Mouse (Mus musculus) ES-Bruce4 (cell line): ENCODE results near the gene Srpk1. TPM values are rescaled to one million over a fixed set of nuclear protein-coding genes. Genes with fewer than 3 reads are reported as not detected.
"Not testable (repeated sequence)": the region's sequence is repeated elsewhere in the genome, so short reads cannot be mapped to it uniquely, and the experiment has no call there.

Experiments
- H3K27ac ChIP-seq: 2 replicates; pipeline ENCODE4 v1.5.1; 2012; ENCODE audit warnings: low read length, inconsistent platforms; ENCODE audit not compliant: insufficient read depth
- H3K27me3 ChIP-seq: 2 replicates; pipeline ENCODE4 v1.6.1; 2012; ENCODE audit warnings: mild to moderate bottlenecking, low read length, inconsistent platforms; ENCODE audit not compliant: control insufficient read depth, poor library complexity, insufficient read depth, severe bottlenecking
- H3K36me3 ChIP-seq: 2 replicates; pipeline ENCODE4 v1.6.1; 2012; ENCODE audit warnings: inconsistent platforms, mild to moderate bottlenecking, low read length, moderate library complexity; ENCODE audit not compliant: control insufficient read depth, poor library complexity, insufficient read depth, severe bottlenecking
- H3K4me1 ChIP-seq: one replicate; pipeline ENCODE4 v1.8.1; 2011; ENCODE audit warnings: low read length; ENCODE audit not compliant: control insufficient read depth, insufficient read depth
- H3K4me3 ChIP-seq: 2 replicates; pipeline ENCODE4 v1.5.1; 2011; ENCODE audit warnings: low read depth, mild to moderate bottlenecking, low read length
- H3K9ac ChIP-seq: 2 replicates; pipeline ENCODE4 v1.6.1; 2012; ENCODE audit warnings: low read depth, mild to moderate bottlenecking, inconsistent platforms; ENCODE audit not compliant: poor library complexity, severe bottlenecking
- H3K9me3 ChIP-seq: replicated peaks from 2 replicates; pipeline ENCODE4 v1.6.1; 2012; ENCODE audit warnings: mild to moderate bottlenecking, low read length, inconsistent platforms; ENCODE audit not compliant: control insufficient read depth, poor library complexity, insufficient read depth, severe bottlenecking
- CTCF ChIP-seq: IDR thresholded peaks from one replicate; pipeline ENCODE4 v1.8.1; 2011; ENCODE audit warnings: low read depth, low read length
- EP300 ChIP-seq: IDR thresholded peaks from 2 replicates; pipeline ENCODE4 v1.6.1; 2011; ENCODE audit warnings: low read depth, low read length; ENCODE audit not compliant: insufficient read depth
- POLR2A ChIP-seq: IDR thresholded peaks from one replicate; pipeline ENCODE4 v1.8.1; 2011; ENCODE audit warnings: low read length; ENCODE audit not compliant: insufficient read depth
- polyA plus RNA-seq: library from polyadenylated mRNA; stranded (reverse); fragments of >200 nt; gene quantifications from 2 replicates; pipeline ENCODE4 v1.2.4, GENCODE M21; 2011; ENCODE audit warnings: low read depth; ENCODE audit not compliant: missing spikeins, insufficient read depth, insufficient read length

Srpk1 gene
- polyA plus RNA-seq, 1 experiment, result 244 TPM

- H3K4me1 ChIP-seq, result peaks cover 6% of the 10 kb centered on the region
- no peaks in the 10 kb centered on the region for H3K9me3 ChIP-seq
- no peak overlapping the region for H3K9ac ChIP-seq
- H3K27ac ChIP-seq, result no peak overlapping the region
- no peak overlapping the region for H3K4me3 ChIP-seq
- TF ChIP-seq POLR2A (no peak), EP300 (no peak), CTCF (no peak)
- no peaks in the 10 kb centered on the region for H3K36me3 ChIP-seq
- H3K27me3 ChIP-seq, result no peaks in the 10 kb centered on the region
These were observed 64.7 kb downstream of the Srpk1 start for GRCm38 (mm10) chr17:28557772-28558171.

- no peaks in the 10 kb centered on the region for H3K36me3 ChIP-seq
- no peak overlapping the region for H3K27ac ChIP-seq
- H3K9me3 ChIP-seq, result no peaks in the 10 kb centered on the region
- H3K27me3 ChIP-seq, result no peaks in the 10 kb centered on the region
- H3K9ac ChIP-seq, result no peak overlapping the region
- peaks cover 6% of the 10 kb centered on the region for H3K4me1 ChIP-seq
- no peak for TF ChIP-seq CTCF
- no peak for TF ChIP-seq POLR2A
- no peak for TF ChIP-seq EP300
- H3K4me3 ChIP-seq, result no peak overlapping the region
These were observed 65.7 kb downstream of the Srpk1 start for GRCm38 (mm10) chr17:28556635-28557396.

GRCm38 (mm10) chr17:28554021-28554420, 68.5 kb downstream of the Srpk1 start:
- H3K9me3 ChIP-seq, H3K27ac ChIP-seq, H3K4me3 ChIP-seq, H3K9ac ChIP-seq, H3K27me3 ChIP-seq, H3K36me3 ChIP-seq, H3K4me1 ChIP-seq: not testable (repeated sequence)
- TF ChIP-seq EP300, result 0 out of 2 replicates have a peak, but pooled peaks have one; percentile 28

DNA sequence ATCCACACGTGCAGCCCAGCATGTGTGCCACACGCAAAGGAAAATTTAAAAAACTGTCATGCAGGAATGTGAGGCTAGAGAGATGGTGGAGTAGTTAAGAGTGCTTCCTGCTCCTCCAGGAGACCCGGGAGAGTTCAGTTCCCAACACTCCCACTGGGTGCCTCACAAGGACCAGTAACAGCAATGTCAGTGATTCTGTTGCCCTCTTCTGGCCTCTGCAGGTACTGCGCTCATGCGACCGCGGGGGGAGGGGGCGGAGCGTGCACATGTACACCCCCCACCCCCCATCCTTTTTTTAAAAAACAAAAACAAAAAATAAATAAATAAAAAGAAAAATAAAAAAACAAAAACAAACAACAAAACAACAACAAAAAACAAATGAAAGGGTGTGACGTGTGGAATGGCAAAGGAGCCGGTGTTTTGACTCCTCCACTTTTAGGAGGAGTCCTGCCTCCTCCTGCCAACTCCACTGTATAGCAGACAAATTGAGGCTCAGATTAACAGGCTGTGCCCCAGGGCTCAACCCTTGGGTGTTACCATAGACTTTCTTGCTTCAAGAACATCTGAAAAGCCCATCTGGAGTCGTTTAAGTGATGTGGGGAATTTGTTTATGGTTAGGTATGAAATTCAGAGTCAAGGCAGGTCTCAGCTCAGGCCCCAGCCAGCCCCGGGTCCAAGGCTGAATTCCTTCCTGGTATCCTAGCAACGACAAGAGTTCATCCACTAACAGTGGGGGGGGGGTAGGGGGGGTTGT, 69.3 kb downstream of the Srpk1 start:
- TF ChIP-seq CTCF (peak; percentile 99), POLR2A (no peak), EP300 (0 out of 2 replicates have a peak, but pooled peaks have one; percentile 19)
- Histone ChIP-seq H3K4me3 (no peak overlapping the region), H3K36me3 (no peaks in the 10 kb centered on the region), H3K27me3 (no peaks in the 10 kb centered on the region), H3K9me3 (no peaks in the 10 kb centered on the region), H3K4me1 (peaks cover 8% of the 10 kb centered on the region), H3K9ac (no peak overlapping the region), H3K27ac (no peak overlapping the region)

GRCm38 (mm10) chr17:28549111-28549510, 73.4 kb downstream of the Srpk1 start, which contains the start of gene Clpsl2:
Clpsl2 (plus strand) TSS chr17:28549411.
- H3K36me3 ChIP-seq, result no peaks in the 10 kb centered on the region
- peaks cover 4% of the 10 kb centered on the region for H3K4me1 ChIP-seq
- no peak within 1 kb of the TSS for H3K27ac ChIP-seq
- peak within 1 kb of the TSS; percentile 7; the same call in 1 of the 2 replicates for H3K9ac ChIP-seq
- peak within 1 kb of the TSS; percentile 2; the same call in 1 of the 2 replicates for H3K4me3 ChIP-seq
- no peak for TF ChIP-seq EP300
- TF ChIP-seq CTCF, result no peak
- no peak for TF ChIP-seq POLR2A
- no peaks in the 10 kb centered on the region for H3K9me3 ChIP-seq
- no peaks in the 10 kb centered on the region for H3K27me3 ChIP-seq

DNA sequence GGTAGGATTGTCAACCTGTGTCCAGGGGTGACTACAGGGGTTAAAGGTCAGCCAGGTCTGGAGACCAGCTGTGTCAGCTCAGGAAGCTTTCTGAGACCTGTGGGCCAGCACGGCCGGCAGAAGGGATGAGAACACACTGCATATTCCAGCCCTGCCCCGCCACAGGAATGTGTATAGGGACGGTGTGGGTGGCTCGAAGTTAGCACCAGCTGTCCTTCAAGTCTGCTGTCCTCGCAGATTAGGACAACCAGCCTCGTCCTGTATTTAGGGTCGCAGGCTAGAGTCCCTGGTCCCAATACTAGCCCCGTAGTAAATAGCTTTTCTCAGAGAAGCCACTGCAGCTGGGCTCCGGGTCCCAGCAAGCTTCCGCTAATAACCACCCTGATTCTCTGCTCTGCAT, 74.0 kb downstream of the Srpk1 start:
- Histone ChIP-seq H3K9me3 (no peaks in the 10 kb centered on the region), H3K36me3 (no peaks in the 10 kb centered on the region), H3K27ac (no peak overlapping the region), H3K4me3 (no peak overlapping the region), H3K27me3 (no peaks in the 10 kb centered on the region), H3K9ac (peak overlapping the region; percentile 7; the same call in 1 of the 2 replicates), H3K4me1 (peaks cover 4% of the 10 kb centered on the region)
- no peak for TF ChIP-seq CTCF
- no peak for TF ChIP-seq EP300
